Mouse (Mus musculus) forebrain, embryonic 16.5 days (tissue): Measurements from ENCODE around the gene Vmn1r67. TPM values are rescaled to one million over a fixed set of nuclear protein-coding genes. Genes with fewer than 3 reads are reported as not detected.

Experiments
- ATAC-seq: fragments of 200-750 bp; cut with Nextera tagmentation; 2 replicates; pipeline ENCODE4 v1.8.0; 2017; ENCODE audit warnings: mild to moderate bottlenecking, moderate library complexity
- H3K27ac ChIP-seq: fragments of 300-500 bp; sonication (generic); 2 replicates; pipeline ENCODE4 v1.5.1; 2014; ENCODE audit warnings: low read length, control low read depth
- H3K27me3 ChIP-seq: fragments of 300-500 bp; sonication (generic); replicated peaks from 2 replicates; pipeline ENCODE4 v1.6.1; 2014; ENCODE audit warnings: low read length; ENCODE audit not compliant: control insufficient read depth, insufficient read depth
- H3K36me3 ChIP-seq: fragments of 300-500 bp; sonication (generic); 2 replicates; pipeline ENCODE4 v1.6.1; 2014; ENCODE audit not compliant: control insufficient read depth, insufficient read depth
- H3K4me1 ChIP-seq: fragments of 300-500 bp; sonication (generic); replicated peaks from 2 replicates; pipeline ENCODE4 v1.6.1; 2014; ENCODE audit warnings: low read length; ENCODE audit not compliant: control insufficient read depth, insufficient read depth
- H3K4me2 ChIP-seq: fragments of 300-500 bp; sonication (generic); 2 replicates; pipeline ENCODE4 v1.6.1; 2014; ENCODE audit warnings: mild to moderate bottlenecking, low read length, control low read depth
- H3K4me3 ChIP-seq: fragments of 300-500 bp; sonication (generic); replicated peaks from 2 replicates; pipeline ENCODE4 v1.5.1; 2014; ENCODE audit warnings: mild to moderate bottlenecking, low read length, control low read depth
- H3K9ac ChIP-seq: fragments of 300-500 bp; sonication (generic); replicated peaks from 2 replicates; pipeline ENCODE4 v1.6.1; 2014; ENCODE audit warnings: low read depth, low read length, control low read depth
- H3K9me3 ChIP-seq: fragments of 300-500 bp; sonication (generic); 2 replicates; pipeline ENCODE4 v1.6.1; 2016; ENCODE audit warnings: low read length; ENCODE audit not compliant: control insufficient read depth
- WGBS: fragments of 180-500 bp; shearing (Covaris S2); extraction: QIAGEN DNeasy Blood & Tissue Kit; methylation state at CpG from one replicate; pipeline ENCODE4 v1.1.7; 2014; 5-methylcytosine and 5-hydroxymethylcytosine counted together
- polyA plus RNA-seq: library from polyadenylated mRNA; unstranded; fragments of >200 nt; fragmentation: Nextera tagmentation; extraction: Ambion mirVana; gene quantifications from 2 replicates; pipeline ENCODE4 v1.2.1, GENCODE M21; 2015

Vmn1r67 gene
- polyA plus RNA-seq = not detected in 2 replicates

- Histone ChIP-seq H3K9ac (no peak within 1 kb of the TSS), H3K36me3 (no peaks in the 10 kb centered on the region), H3K4me3 (no peak within 1 kb of the TSS), H3K4me1 (no peaks in the 10 kb centered on the region), H3K4me2 (no peak within 1 kb of the TSS), H3K9me3 (peaks cover 7% of the 10 kb centered on the region), H3K27ac (no peak within 1 kb of the TSS), H3K27me3 (no peaks in the 10 kb centered on the region)
- no peak for ATAC-seq
Observed at GRCm38 (mm10) chr7:10443031-10443430, at the start of gene Vmn1r67. Vmn1r67 (plus strand) TSS chr7:10443331.

GRCm38 (mm10) chr7:10458166-10458565 is 15.0 kb downstream of the Vmn1r67 start:
- H3K9me3 ChIP-seq = no peaks in the 10 kb centered on the region; the same call in 1 of the 2 replicates
- H3K36me3 ChIP-seq = no peaks in the 10 kb centered on the region
- H3K27ac ChIP-seq = no peak overlapping the region
- 74% methylated on average over 3 of the region's 3 CpGs for WGBS
- no peak overlapping the region for H3K4me2 ChIP-seq
- no peak for ATAC-seq
- no peak overlapping the region for H3K9ac ChIP-seq
- H3K27me3 ChIP-seq = no peaks in the 10 kb centered on the region
- no peaks in the 10 kb centered on the region for H3K4me1 ChIP-seq
- no peak overlapping the region for H3K4me3 ChIP-seq

GRCm38 (mm10) chr7:10479813-10480212 is 36.7 kb downstream of the Vmn1r67 start:
- Histone ChIP-seq H3K36me3 (no peaks in the 10 kb centered on the region), H3K27ac (no peak overlapping the region), H3K4me3 (no peak overlapping the region), H3K27me3 (no peaks in the 10 kb centered on the region), H3K4me1 (no peaks in the 10 kb centered on the region), H3K9me3 (no peaks in the 10 kb centered on the region), H3K4me2 (no peak overlapping the region), H3K9ac (no peak overlapping the region)
- ATAC-seq = no peak

GRCm38 (mm10) chr7:10480588-10481233 is 37.6 kb downstream of the Vmn1r67 start:
- H3K4me3 ChIP-seq = peak overlapping the region; percentile 37
- no peaks in the 10 kb centered on the region for H3K9me3 ChIP-seq
- peak overlapping the region; percentile 49 for H3K4me2 ChIP-seq
- H3K36me3 ChIP-seq = no peaks in the 10 kb centered on the region
- no peak overlapping the region for H3K27ac ChIP-seq
- peak overlapping the region; percentile 30; the same call in 1 of the 2 replicates for H3K9ac ChIP-seq
- WGBS = 62% methylated on average over 18 of the region's 18 CpGs
- peak; percentile 80 for ATAC-seq
- H3K27me3 ChIP-seq = no peaks in the 10 kb centered on the region
- H3K4me1 ChIP-seq = no peaks in the 10 kb centered on the region

- WGBS = under 1% methylated on average over 33 of the region's 33 CpGs
Observed at GRCm38 (mm10) chr7:10494786-10495521, 51.8 kb downstream of the Vmn1r67 start, which contains the start of gene Zik1. Zik1 (minus strand) TSS chr7:10495394.

GRCm38 (mm10) chr7:10495578-10495977 is 52.4 kb downstream of the Vmn1r67 start:
- no peak; the same call in 1 of the 2 replicates for ATAC-seq
- H3K9me3 ChIP-seq = no peaks in the 10 kb centered on the region
- H3K27me3 ChIP-seq = no peaks in the 10 kb centered on the region
- H3K4me1 ChIP-seq = peaks cover 12% of the 10 kb centered on the region
- 30% methylated on average over 6 of the region's 6 CpGs for WGBS
- H3K9ac ChIP-seq = peak overlapping the region; percentile 30; the same call in 1 of the 2 replicates
- H3K36me3 ChIP-seq = peaks cover 20% of the 10 kb centered on the region
- H3K4me2 ChIP-seq = peak overlapping the region; percentile 59
- peak overlapping the region; percentile 73 for H3K4me3 ChIP-seq
- H3K27ac ChIP-seq = no peak overlapping the region

More at GRCm38 (mm10) chr7:10494786-10495521, 51.8 kb downstream of the Vmn1r67 start, which contains the start of gene Zik1:
- Histone ChIP-seq H3K9me3 (no peaks in the 10 kb centered on the region), H3K36me3 (peaks cover 26% of the 10 kb centered on the region), H3K27me3 (no peaks in the 10 kb centered on the region), H3K4me2 (peak within 1 kb of the TSS; percentile 87), H3K4me1 (peaks cover 12% of the 10 kb centered on the region), H3K4me3 (peak within 1 kb of the TSS; percentile 73), H3K9ac (peak within 1 kb of the TSS; percentile 76), H3K27ac (peak within 1 kb of the TSS; percentile 75)
- peak; percentile 98 for ATAC-seq

Other genes with a start within 250 kb of the Vmn1r67 start
- not detected in 2 replicates for gene Vmn1r66, start 165.3 kb upstream of the Vmn1r67 start, polyA plus RNA-seq
- 56.5 and 62.9 TPM in 2 replicates for gene Zik1, start 52.1 kb downstream of the Vmn1r67 start, polyA plus RNA-seq
- gene Vmn1r68, start 115.2 kb downstream of the Vmn1r67 start, polyA plus RNA-seq = not detected in 2 replicates
- not detected in 2 replicates for gene Vmn1r69, start 170.3 kb downstream of the Vmn1r67 start, polyA plus RNA-seq
- not detected in 2 replicates for gene Vmn1r70, start 188.2 kb downstream of the Vmn1r67 start, polyA plus RNA-seq
- not detected in 2 replicates for gene Nlrp4b, start 244.5 kb downstream of the Vmn1r67 start, polyA plus RNA-seq